9 mouse cellular contexts compared by ENCODE assay signal in the genomic region with DNA sequence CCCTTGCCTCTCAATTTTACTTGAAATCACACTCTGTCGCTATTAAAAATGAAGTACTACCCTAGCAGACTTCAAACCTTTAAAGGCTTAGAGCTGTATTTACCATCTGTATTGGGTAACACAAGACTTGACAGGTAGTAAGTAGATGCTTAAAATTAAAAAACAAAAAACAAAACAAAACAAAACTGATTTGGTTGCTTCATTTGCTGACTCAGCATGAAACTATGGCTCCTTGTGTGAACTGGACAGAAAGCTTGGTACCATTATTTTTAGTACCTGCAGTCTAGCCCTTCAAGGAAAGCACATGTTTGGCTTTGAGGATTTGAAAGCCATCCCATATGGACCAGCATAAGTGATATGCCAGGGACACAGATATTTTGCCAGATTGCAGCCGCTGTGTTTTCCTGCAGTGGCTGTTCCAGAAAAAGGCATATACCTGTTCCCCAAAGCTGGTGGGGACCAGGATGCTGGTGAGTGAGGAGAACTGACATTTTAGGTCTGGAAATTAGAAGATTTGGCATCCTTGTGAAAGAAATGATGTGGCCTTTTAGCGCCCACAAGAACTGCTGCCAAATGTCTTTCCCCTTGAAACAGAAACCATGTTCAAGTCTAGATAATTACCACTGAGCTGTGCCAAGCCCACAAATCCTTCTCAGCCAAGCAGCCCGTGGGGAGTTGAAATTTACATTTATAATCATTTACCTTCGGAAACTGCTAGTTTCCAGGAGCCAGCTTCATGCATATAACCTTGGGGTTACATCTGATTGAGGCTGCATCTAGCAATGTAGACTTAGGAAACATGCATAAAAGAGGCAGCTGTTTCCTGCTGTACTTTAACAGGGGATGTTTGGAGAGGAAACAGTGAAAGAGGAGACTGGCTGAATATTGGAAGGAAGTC.
DNase-seq lines count a peak whose midpoint lies in the region; ATAC-seq lines count a peak whose summit lies in the region.
"Had no signal": no experiment of that assay in that cellular context is flagged by ENCODE, and none has a peak within 500 bp of the region (broad histone marks: within the 10 kb centered on the region; RNA-seq: fewer than 3 reads in every experiment).

No protein-coding gene starts in this region.

- H3K27ac ChIP-seq in liver, embryonic 12.5 days, result no peak overlapping the region
- H3K27ac ChIP-seq: lung, embryonic 15.5 days had no signal

- H3K9ac ChIP-seq in liver, embryonic 12.5 days, result no peak overlapping the region
- H3K9ac ChIP-seq: lung, embryonic 15.5 days had no signal

- no peak overlapping the region for H3K4me3 ChIP-seq in liver, embryonic 12.5 days
- H3K4me3 ChIP-seq: lung, embryonic 15.5 days had no signal

- DNase-seq in frontal cortex, adult 2 months (ENCODE audit: extremely low spot score in 1 of 2, low spot score in 1 of 2), result peak; percentile 2 to 29
- DNase-seq in frontal cortex, postnatal 14 days (ENCODE audit: low spot score in 2 of 2), result no peak
- DNase-seq in Muller cell, postnatal 12 days (ENCODE audit: inconsistent ontology term), result peak; percentile 65
- peak; percentile 7 to 22 for DNase-seq in heart, postnatal 36 days
- DNase-seq in left cerebral cortex, adult 8-10 months (ENCODE audit: low spot score in 2 of 2), result peak; percentile 2 to 20
- no peak for DNase-seq in lung, postnatal 4 days
- no peak for DNase-seq in thymus, postnatal 36 days

- no peaks in the 10 kb centered on the region for H3K27me3 ChIP-seq in liver, embryonic 12.5 days (replicated peaks)
- H3K27me3 ChIP-seq: lung, embryonic 15.5 days had no signal

- no peaks in the 10 kb centered on the region for H3K9me3 ChIP-seq in liver, embryonic 12.5 days (replicated peaks)
- H3K9me3 ChIP-seq: lung, embryonic 15.5 days had no signal

- no peak for ATAC-seq in liver, embryonic 12.5 days

- 63% methylated on average over 5 of the region's 5 CpGs for WGBS in liver, embryonic 12.5 days (ENCODE audit: insufficient replicate concordance)

- H3K36me3 ChIP-seq in liver, embryonic 12.5 days, result no peaks in the 10 kb centered on the region
- H3K36me3 ChIP-seq: lung, embryonic 15.5 days had no signal

- H3K4me1 ChIP-seq in liver, embryonic 12.5 days, result no peaks in the 10 kb centered on the region
- H3K4me1 ChIP-seq: lung, embryonic 15.5 days had no signal

- no peak overlapping the region for H3K4me2 ChIP-seq in liver, embryonic 12.5 days
- H3K4me2 ChIP-seq: lung, embryonic 15.5 days had no signal

- intact Hi-C loops in heart, postnatal 36 days (cut with DNase I), result no loop called here

Comparison
In these comparisons a context has a peak if more than half of its experiments do, and no peak if none do; other contexts are left out.
1. DNase-seq: peak in frontal cortex, adult 2 months (2 of 2), Muller cell, postnatal 12 days (single experiment), heart, postnatal 36 days (2 of 2) and left cerebral cortex, adult 8-10 months (2 of 2); none in frontal cortex, postnatal 14 days (0 of 2), lung, postnatal 4 days (0 of 2) and thymus, postnatal 36 days (0 of 2).